8 mouse cellular contexts compared by ENCODE assay signal in genomic region chrX:42151024-42151754, GRCm38 (mm10). TPM values are rescaled to one million over a fixed set of nuclear protein-coding genes. Genes with fewer than 3 reads are reported as not detected.
DNase-seq lines count a peak whose midpoint lies in the region; ATAC-seq and TF ChIP-seq lines count a peak whose summit lies in the region.

No protein-coding gene starts in this region.

- peak overlapping the region; percentile 89 for H3K27ac ChIP-seq in layer of hippocampus, adult 2 months
- H3K27ac ChIP-seq in bone marrow macrophage, adult 2 months (ENCODE audit: insufficient read depth, low read depth, low read length): peak overlapping the region; percentile 98
- peak overlapping the region; percentile 99 for H3K27ac ChIP-seq in forebrain, embryonic 13.5 days
- peak overlapping the region; percentile 99 for H3K27ac ChIP-seq in kidney, postnatal 0 days
- peak overlapping the region; percentile 98 for H3K27ac ChIP-seq in neural tube, embryonic 15.5 days (replicated peaks)

- no peak for ATAC-seq in forebrain, embryonic 13.5 days
- no peak for ATAC-seq in kidney, postnatal 0 days (replicated peaks; ENCODE audit: low FRiP score, low read depth)
- ATAC-seq in neural tube, embryonic 15.5 days (ENCODE audit: low FRiP score): no peak
- ATAC-seq in monocyte, adult 5-6 weeks (replicated peaks; ENCODE audit: insufficient number of reproducible peaks, low FRiP score, low TSS enrichment, poor library complexity, severe bottlenecking): no peak

- no peaks in the 10 kb centered on the region for H3K27me3 ChIP-seq in forebrain, embryonic 13.5 days
- no peaks in the 10 kb centered on the region for H3K27me3 ChIP-seq in kidney, postnatal 0 days (ENCODE audit: insufficient read depth, low read length)
- no peaks in the 10 kb centered on the region for H3K27me3 ChIP-seq in neural tube, embryonic 15.5 days (replicated peaks)

- peak overlapping the region; percentile 57 for H3K4me2 ChIP-seq in forebrain, embryonic 13.5 days
- H3K4me2 ChIP-seq in kidney, postnatal 0 days (ENCODE audit: low read length): peak overlapping the region; percentile 59
- peak overlapping the region; percentile 53 for H3K4me2 ChIP-seq in neural tube, embryonic 15.5 days

- H3K9me3 ChIP-seq in forebrain, embryonic 13.5 days (replicated peaks): no peaks in the 10 kb centered on the region
- H3K9me3 ChIP-seq in kidney, postnatal 0 days (replicated peaks; ENCODE audit: low read length): no peaks in the 10 kb centered on the region
- H3K9me3 ChIP-seq in neural tube, embryonic 15.5 days (replicated peaks): no peaks in the 10 kb centered on the region

- H3K4me3 ChIP-seq in layer of hippocampus, adult 2 months: peak overlapping the region; percentile 63
- peak overlapping the region; percentile 86 for H3K4me3 ChIP-seq in bone marrow macrophage, adult 2 months (ENCODE audit: insufficient read depth, low read length)
- H3K4me3 ChIP-seq in forebrain, embryonic 13.5 days: peak overlapping the region; percentile 56
- H3K4me3 ChIP-seq in kidney, postnatal 0 days (replicated peaks; ENCODE audit: low read depth, low read length): peak overlapping the region; percentile 50
- peak overlapping the region; percentile 55 for H3K4me3 ChIP-seq in neural tube, embryonic 15.5 days (replicated peaks)

- peak overlapping the region; percentile 67 for H3K9ac ChIP-seq in forebrain, embryonic 13.5 days
- peak overlapping the region; percentile 65 for H3K9ac ChIP-seq in kidney, postnatal 0 days (ENCODE audit: low read depth, low read length)
- H3K9ac ChIP-seq in neural tube, embryonic 15.5 days (replicated peaks): peak overlapping the region; percentile 43

- TF ChIP-seq CTCF in layer of hippocampus, adult 2 months (conservative IDR thresholded peaks at IDR 0.05): no peak
- no peak for TF ChIP-seq CTCF in bone marrow macrophage, adult 2 months (IDR thresholded peaks at IDR 0.05; ENCODE audit: low read depth, low read length)
- no peak for TF ChIP-seq CTCF in kidney, postnatal 0 days (IDR thresholded peaks at IDR 0.05; ENCODE audit: low read depth)

- TF ChIP-seq POLR2A in bone marrow macrophage, adult 2 months (IDR thresholded peaks at IDR 0.05; ENCODE audit: borderline replicate concordance, low read depth, low read length): no peak

- H3K36me3 ChIP-seq in forebrain, embryonic 13.5 days (ENCODE audit: poor library complexity, severe bottlenecking): no peaks in the 10 kb centered on the region
- no peaks in the 10 kb centered on the region for H3K36me3 ChIP-seq in kidney, postnatal 0 days (ENCODE audit: insufficient read depth, low read length)
- no peaks in the 10 kb centered on the region for H3K36me3 ChIP-seq in neural tube, embryonic 15.5 days

- peaks cover 16% of the 10 kb centered on the region for H3K4me1 ChIP-seq in bone marrow macrophage, adult 2 months (ENCODE audit: control insufficient read depth, insufficient read depth, low read length)
- H3K4me1 ChIP-seq in forebrain, embryonic 13.5 days: peaks cover 5% of the 10 kb centered on the region; the same call in 1 of the 2 replicates
- H3K4me1 ChIP-seq in kidney, postnatal 0 days (replicated peaks; ENCODE audit: insufficient read depth, low read length): no peaks in the 10 kb centered on the region
- H3K4me1 ChIP-seq in neural tube, embryonic 15.5 days: 0 out of 2 replicates have a peak, but pooled peaks cover 5% of the 10 kb centered on the region

- WGBS in forebrain, embryonic 13.5 days: 13% methylated on average over 25 of the region's 25 CpGs
- WGBS in kidney, postnatal 0 days: 21% methylated on average over 25 of the region's 25 CpGs
- WGBS in neural tube, embryonic 15.5 days: 18% methylated on average over 25 of the region's 25 CpGs

- no peak for DNase-seq in layer of hippocampus, adult 2 months (ENCODE audit: low spot score in 2 of 2)
- no peak for DNase-seq in layer of hippocampus, adult 8-10 months (ENCODE audit: low spot score in 2 of 2)
- peak; percentile 42 for DNase-seq in kidney, postnatal 0 days (ENCODE audit: low spot score)
- DNase-seq in right cerebral cortex, postnatal 10 days (ENCODE audit: low spot score in 2 of 2): no peak

RNA-seq across cellular contexts. Expression of gene Stag2, which starts 2.1 kb away (rescaled TPM):
- total RNA-seq in layer of hippocampus, adult 2 months (2021): 10 to 100 TPM; 49.6 to 53.4 TPM
- total RNA-seq in layer of hippocampus, adult 8-10 months (2022): 10 to 100 TPM; 48.2 to 59.7 (median 53.1) TPM
- 71.2 and 72.5 TPM in 2 replicates for polyA plus RNA-seq in bone marrow macrophage, adult 2 months (2012; ENCODE audit: insufficient read depth, insufficient read length, missing spikeins)
- 41.0 and 45.0 TPM in 2 replicates for polyA plus RNA-seq in forebrain, embryonic 13.5 days (2015; fragmentation: Nextera tagmentation; extraction: Ambion mirVana)
- polyA plus RNA-seq in kidney, postnatal 0 days (2015; fragmentation: Nextera tagmentation; extraction: Ambion mirVana): 31.1 and 35.0 TPM in 2 replicates
- 17.0 and 20.5 TPM in 2 replicates for polyA plus RNA-seq in neural tube, embryonic 15.5 days (2015; fragmentation: Nextera tagmentation; extraction: Ambion mirVana)
- 312 to 329 TPM (median 314 TPM) in 3 replicates for total RNA-seq in monocyte, adult 5-6 weeks (2017)
